Mouse (Mus musculus): Measurements from ENCODE around the gene Deup1.

GRCm38 (mm10) chr9:15523646-15524045 is 104.1 kb downstream of the Deup1 start:
- no peak for TF ChIP-seq MAX (IDR thresholded peaks at IDR 0.05; ENCODE audit: low read depth)
- no peak for TF ChIP-seq TCF12 (IDR thresholded peaks at IDR 0.05; ENCODE audit: insufficient read depth, poor library complexity, severe bottlenecking)
- TF ChIP-seq TCF3 (IDR thresholded peaks at IDR 0.05; ENCODE audit: insufficient read length, low read depth): no peak
- TF ChIP-seq USF1 (IDR thresholded peaks at IDR 0.05; ENCODE audit: low read depth): no peak
- no peak for TF ChIP-seq POLR2A (IDR thresholded peaks at IDR 0.05; ENCODE audit: insufficient read length, low read depth)
- TF ChIP-seq CEBPB (IDR thresholded peaks at IDR 0.05; ENCODE audit: insufficient read depth, poor library complexity, severe bottlenecking): no peak
- no peak for TF ChIP-seq MYOD1 (IDR thresholded peaks at IDR 0.05; ENCODE audit: control insufficient read depth in 1 of 3, insufficient read length in 2 of 3, low read depth in 2 of 3)
- no peak for TF ChIP-seq POLR2AphosphoS2 (IDR thresholded peaks at IDR 0.05; ENCODE audit: insufficient read length, low read depth)
- TF ChIP-seq REST (IDR thresholded peaks at IDR 0.05; ENCODE audit: insufficient read depth, insufficient read length): no peak
- no peak for TF ChIP-seq E2F4 (IDR thresholded peaks at IDR 0.05; ENCODE audit: insufficient read depth)
